Mouse (Mus musculus) E14TG2a.4 (cell line): ENCODE measurements around the gene Foxp1.

ENCODE experiments used
- CTCF ChIP-seq: conservative IDR thresholded peaks from 2 replicates; pipeline ENCODE4 v1.5.1; 2014; ENCODE audit warnings: low read length
- NANOG ChIP-seq: IDR thresholded peaks from 2 replicates; pipeline ENCODE4 v1.6.1; 2014; ENCODE audit warnings: borderline replicate concordance, low read length, mixed read lengths

DNA sequence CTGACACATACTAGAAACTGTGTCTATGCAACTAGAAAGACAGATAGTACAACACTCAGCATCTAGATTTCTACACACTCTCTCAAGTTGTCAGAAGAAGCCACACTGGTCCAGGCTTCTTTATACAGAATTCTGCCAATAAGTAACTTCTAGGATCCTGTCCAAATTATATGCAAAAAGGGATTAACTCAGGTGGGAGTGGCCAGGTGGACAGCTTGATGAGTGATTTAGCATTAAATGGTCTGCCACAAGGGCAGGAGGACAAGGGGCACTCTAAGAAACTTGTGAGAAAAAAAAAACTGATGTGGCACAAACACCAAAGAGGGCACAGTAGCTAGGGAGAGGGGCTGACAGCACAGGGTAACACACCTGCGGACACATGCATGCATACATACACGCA, 196.6 kb downstream of the Foxp1 start:
- TF ChIP-seq CTCF (no peak), NANOG (no peak)
